Mouse (Mus musculus): ENCODE results near the gene Plppr2. TPM values are rescaled to one million over a fixed set of nuclear protein-coding genes. Genes with fewer than 3 reads are reported as not detected.

Gene Plppr2
- total and polyA plus RNA-seq, 3 experiments = 1.3 to 13.9 TPM; not detected in 1

- no peak for DNase-seq (ENCODE audit: low read depth, low spot score)
- H3K9ac ChIP-seq (ENCODE audit: control insufficient read depth, low read depth, low read length, poor library complexity, severe bottlenecking) = no peak overlapping the region
- TF ChIP-seq CTCF (IDR thresholded peaks at IDR 0.05 in 2 of 3, conservative IDR thresholded peaks at IDR 0.05 in 1 of 3; ENCODE audit: control insufficient read depth in 1 of 3, insufficient read depth in 1 of 3, low read depth in 2 of 3, low read length in 3 of 3, poor library complexity in 1 of 3, severe bottlenecking in 1 of 3) = peak in 1 of 3 experiments; percentile 3; a peak in 1 of 6 replicates
- TF ChIP-seq TBP (IDR thresholded peaks at IDR 0.05; ENCODE audit: low read depth, low read length) = no peak
- no peaks in the 10 kb centered on the region for H3K9me3 ChIP-seq (replicated peaks; ENCODE audit: insufficient read depth, low read length)
- no peaks in the 10 kb centered on the region for H3K36me3 ChIP-seq (ENCODE audit: control insufficient read depth in 1 of 2, insufficient read depth in 2 of 2, low read length in 2 of 2)
- H3K4me1 ChIP-seq (ENCODE audit: control insufficient read depth in 1 of 2, insufficient read depth in 2 of 2, low read length in 2 of 2) = no peaks in the 10 kb centered on the region
- peaks cover 4 to 5% of the 10 kb centered on the region in 2 experiments; a peak in 3 of 4 replicates for H3K27me3 ChIP-seq (ENCODE audit: control insufficient read depth in 1 of 2, insufficient read depth in 2 of 2, low read length in 2 of 2)
- no peaks in the 10 kb centered on the region for H3K79me2 ChIP-seq (ENCODE audit: control insufficient read depth, insufficient read depth, low read length, poor library complexity)
- no peak overlapping the region for H3K27ac ChIP-seq (ENCODE audit: control insufficient read depth, low read depth, low read length)
- no peak overlapping the region for H3K4me3 ChIP-seq (ENCODE audit: control insufficient read depth in 1 of 2, insufficient read depth in 1 of 2, low read depth in 2 of 2, low read length in 2 of 2)
Observed at GRCm38 (mm10) chr9:21976626-21977175, 39.9 kb downstream of the Plppr2 start.

GRCm38 (mm10) chr9:21977331-21977730 lies 40.5 kb downstream of the Plppr2 start:
- H3K36me3 ChIP-seq (ENCODE audit: control insufficient read depth in 1 of 2, insufficient read depth in 2 of 2, low read length in 2 of 2) = no peaks in the 10 kb centered on the region
- no peak overlapping the region for H3K4me3 ChIP-seq (ENCODE audit: control insufficient read depth in 1 of 2, insufficient read depth in 1 of 2, low read depth in 2 of 2, low read length in 2 of 2)
- no peaks in the 10 kb centered on the region for H3K9me3 ChIP-seq (replicated peaks; ENCODE audit: insufficient read depth, low read length)
- H3K4me1 ChIP-seq (ENCODE audit: control insufficient read depth in 1 of 2, insufficient read depth in 2 of 2, low read length in 2 of 2) = no peaks in the 10 kb centered on the region
- peaks cover 8 to 9% of the 10 kb centered on the region in 2 experiments; a peak in 3 of 4 replicates for H3K27me3 ChIP-seq (ENCODE audit: control insufficient read depth in 1 of 2, insufficient read depth in 2 of 2, low read length in 2 of 2)
- no peaks in the 10 kb centered on the region for H3K79me2 ChIP-seq (ENCODE audit: control insufficient read depth, insufficient read depth, low read length, poor library complexity)
- no peak for TF ChIP-seq ZC3H11A (IDR thresholded peaks at IDR 0.05; ENCODE audit: low read depth, low read length)
- no peak for DNase-seq (ENCODE audit: low read depth, low spot score)
- H3K9ac ChIP-seq (ENCODE audit: control insufficient read depth, low read depth, low read length, poor library complexity, severe bottlenecking) = no peak overlapping the region
- no peak overlapping the region for H3K27ac ChIP-seq (ENCODE audit: control insufficient read depth, low read depth, low read length)

DNA sequence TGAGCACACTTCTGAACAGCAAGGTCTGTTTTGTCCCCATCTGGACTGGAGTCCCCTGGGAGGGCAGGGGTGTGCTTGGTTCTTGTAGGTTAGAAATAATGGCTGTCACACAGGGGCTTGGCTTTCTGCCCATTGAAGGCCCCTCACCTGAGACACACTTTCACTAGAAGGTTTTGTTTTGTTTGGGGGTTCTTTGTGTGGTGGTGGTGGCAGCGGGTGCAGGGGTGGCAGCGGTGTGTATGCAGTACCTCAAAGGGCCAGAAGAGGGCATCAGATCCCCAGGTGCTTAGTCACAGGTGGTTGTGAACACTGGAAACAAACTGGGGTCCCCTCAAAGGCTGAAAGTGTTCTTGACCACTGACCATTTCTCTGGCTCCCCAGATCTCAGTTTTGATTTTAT lies 41.1 kb downstream of the Plppr2 start:
- Histone ChIP-seq H3K9ac (ENCODE audit: control insufficient read depth, low read depth, low read length, poor library complexity, severe bottlenecking) (no peak overlapping the region), H3K4me1 (ENCODE audit: control insufficient read depth in 1 of 2, insufficient read depth in 2 of 2, low read length in 2 of 2) (no peaks in the 10 kb centered on the region), H3K27ac (ENCODE audit: control insufficient read depth, low read depth, low read length) (no peak overlapping the region), H3K4me3 (ENCODE audit: control insufficient read depth in 1 of 2, insufficient read depth in 1 of 2, low read depth in 2 of 2, low read length in 2 of 2) (no peak overlapping the region), H3K27me3 (ENCODE audit: control insufficient read depth in 1 of 2, insufficient read depth in 2 of 2, low read length in 2 of 2) (peaks cover 11 to 12% of the 10 kb centered on the region in 2 experiments), H3K36me3 (ENCODE audit: control insufficient read depth in 1 of 2, insufficient read depth in 2 of 2, low read length in 2 of 2) (no peaks in the 10 kb centered on the region), H3K9me3 (replicated peaks; ENCODE audit: insufficient read depth, low read length) (no peaks in the 10 kb centered on the region), H3K79me2 (ENCODE audit: control insufficient read depth, insufficient read depth, low read length, poor library complexity) (no peaks in the 10 kb centered on the region)
- peak; percentile 82 for DNase-seq (ENCODE audit: low read depth, low spot score)
- TF ChIP-seq UBTF (IDR thresholded peaks at IDR 0.05; ENCODE audit: borderline replicate concordance, insufficient read depth, low read depth, low read length) (no peak), HCFC1 (IDR thresholded peaks at IDR 0.05; ENCODE audit: low read depth, low read length) (0 out of 2 replicates have a peak, but pooled peaks have one; percentile 48), BHLHE40 (IDR thresholded peaks at IDR 0.05; ENCODE audit: borderline replicate concordance, low read depth, low read length) (0 out of 2 replicates have a peak, but pooled peaks have one; percentile 50), EP300 (IDR thresholded peaks at IDR 0.05; ENCODE audit: low read depth in 1 of 2, low read length in 2 of 2) (peak in 1 of 2 experiments; percentile 5; a peak in 1 of 4 replicates), JUND (IDR thresholded peaks at IDR 0.05; ENCODE audit: low read depth, low read length) (0 out of 2 replicates have a peak, but pooled peaks have one; percentile 11), CHD2 (IDR thresholded peaks at IDR 0.05; ENCODE audit: low read length) (no peak), CTCF (IDR thresholded peaks at IDR 0.05 in 2 of 3, conservative IDR thresholded peaks at IDR 0.05 in 1 of 3; ENCODE audit: control insufficient read depth in 1 of 3, insufficient read depth in 1 of 3, low read depth in 2 of 3, low read length in 3 of 3, poor library complexity in 1 of 3, severe bottlenecking in 1 of 3) (peak; percentile 98 to 100 (median 99)), TCF12 (IDR thresholded peaks at IDR 0.05; ENCODE audit: low read depth, low read length) (no peak), SIN3A (IDR thresholded peaks at IDR 0.05; ENCODE audit: low read length) (peak; percentile 62; the same call in 1 of the 2 replicates), ZKSCAN1 (IDR thresholded peaks at IDR 0.05; ENCODE audit: low read depth, low read length) (no peak), ZNF384 (IDR thresholded peaks at IDR 0.05; ENCODE audit: low read depth, low read length) (peak; percentile 57; the same call in 1 of the 2 replicates), POLR2AphosphoS2 (IDR thresholded peaks at IDR 0.05; ENCODE audit: low read length) (no peak), ETS1 (IDR thresholded peaks at IDR 0.05; ENCODE audit: low read depth, low read length) (no peak), MAZ (IDR thresholded peaks at IDR 0.05; ENCODE audit: low read depth, low read length) (0 out of 2 replicates have a peak, but pooled peaks have one; percentile 27), MYC (IDR thresholded peaks at IDR 0.05; ENCODE audit: low read depth, low read length) (0 out of 2 replicates have a peak, but pooled peaks have one; percentile 56), USF2 (IDR thresholded peaks at IDR 0.05; ENCODE audit: borderline replicate concordance in 1 of 2, insufficient read depth in 1 of 2, low read depth in 1 of 2, low read length in 2 of 2) (no peak), ZC3H11A (IDR thresholded peaks at IDR 0.05; ENCODE audit: low read depth, low read length) (peak; percentile 97), KAT2A (conservative IDR thresholded peaks at IDR 0.05; ENCODE audit: low read depth, low read length) (no peak), RAD21 (IDR thresholded peaks at IDR 0.05; ENCODE audit: low read depth, low read length) (peak; percentile 96), ELF1 (IDR thresholded peaks at IDR 0.05; ENCODE audit: low read depth, low read length) (no peak), RCOR1 (IDR thresholded peaks at IDR 0.05; ENCODE audit: low read depth, low read length) (no peak), SMC3 (IDR thresholded peaks at IDR 0.05; ENCODE audit: low read depth, low read length) (peak; percentile 99), CHD1 (IDR thresholded peaks at IDR 0.05; ENCODE audit: low read depth, low read length) (no peak)
